Mouse (Mus musculus) midbrain, embryonic 14.5 days (tissue): ENCODE results near the gene Agtpbp1. TPM values are rescaled to one million over a fixed set of nuclear protein-coding genes. Genes with fewer than 3 reads are reported as not detected.

ENCODE experiments used
- ATAC-seq: fragments of 200-750 bp; cut with Nextera tagmentation; 2 replicates; pipeline ENCODE4 v1.8.0; 2017; ENCODE audit warnings: moderate number of reproducible peaks, moderate library complexity; ENCODE audit not compliant: low FRiP score, low TSS enrichment
- DNase-seq: peaks from one replicate; pipeline ENCODE4 v3.0.0-alpha.2; 2015
- H3K27ac ChIP-seq: fragments of 300-500 bp; sonication (generic); replicated peaks from 2 replicates; pipeline ENCODE4 v1.5.1; 2014; ENCODE audit warnings: mild to moderate bottlenecking, low read depth, low read length, moderate library complexity
- H3K27me3 ChIP-seq: fragments of 300-500 bp; sonication (generic); 2 replicates; pipeline ENCODE4 v1.6.1; 2014; ENCODE audit warnings: low read length, control low read depth, mixed read lengths; ENCODE audit not compliant: control insufficient read depth, insufficient read depth
- H3K36me3 ChIP-seq: fragments of 300-500 bp; sonication (generic); 2 replicates; pipeline ENCODE4 v1.6.1; 2014; ENCODE audit warnings: low read length, control low read depth; ENCODE audit not compliant: control insufficient read depth, insufficient read depth
- H3K4me1 ChIP-seq: fragments of 300-500 bp; sonication (generic); 2 replicates; pipeline ENCODE4 v1.6.1; 2014; ENCODE audit warnings: mild to moderate bottlenecking, antibody characterized with exemption, low read length, control low read depth; ENCODE audit not compliant: control insufficient read depth, insufficient read depth
- H3K4me2 ChIP-seq: fragments of 300-500 bp; sonication (generic); 2 replicates; pipeline ENCODE4 v1.6.1; 2014; ENCODE audit warnings: mild to moderate bottlenecking, low read length, moderate library complexity
- H3K4me3 ChIP-seq: fragments of 300-500 bp; sonication (generic); replicated peaks from 2 replicates; pipeline ENCODE4 v1.5.1; 2014; ENCODE audit warnings: low read depth, low read length
- H3K9ac ChIP-seq: fragments of 300-500 bp; sonication (generic); replicated peaks from 2 replicates; pipeline ENCODE4 v1.6.1; 2014; ENCODE audit warnings: mild to moderate bottlenecking, low read length, moderate library complexity
- H3K9me3 ChIP-seq: fragments of 300-500 bp; sonication (generic); 2 replicates; pipeline ENCODE4 v1.6.1; 2016; ENCODE audit warnings: low read length, control low read depth, mixed read lengths; ENCODE audit not compliant: control insufficient read depth
- WGBS: fragments of 180-500 bp; shearing (Covaris S2); extraction: QIAGEN DNeasy Blood & Tissue Kit; methylation state at CpG from one replicate; pipeline ENCODE4 v1.1.7; 2014; 5-methylcytosine and 5-hydroxymethylcytosine counted together
- polyA plus RNA-seq: library from polyadenylated mRNA; unstranded; fragments of >200 nt; fragmentation: Nextera tagmentation; extraction: Ambion mirVana; gene quantifications from 2 replicates; pipeline ENCODE4 v1.2.1, GENCODE M21; 2014

Gene Agtpbp1
- polyA plus RNA-seq, 1 experiment from 2014 or later = 82.6 TPM

DNA sequence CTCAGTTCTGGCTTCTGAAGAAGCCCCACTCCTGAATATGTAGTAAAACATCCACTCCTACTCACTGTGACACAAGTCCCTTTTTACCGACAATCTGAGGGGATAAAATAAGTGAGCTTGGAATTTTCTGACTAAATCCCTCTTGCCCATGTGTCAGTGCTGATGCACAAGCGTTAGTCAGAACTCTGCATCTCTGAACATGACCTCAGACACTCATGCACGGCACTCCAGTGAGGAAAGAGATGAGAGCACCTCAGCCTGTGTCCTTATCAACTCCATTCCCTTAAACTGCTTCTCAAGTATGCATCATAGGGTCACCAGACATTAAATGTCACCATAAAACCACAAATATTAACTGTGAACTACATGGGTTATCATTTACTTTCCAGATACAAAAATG lies 124.1 kb downstream of the Agtpbp1 start:
- no peak for ATAC-seq
- no peak overlapping the region for H3K4me3 ChIP-seq

DNA sequence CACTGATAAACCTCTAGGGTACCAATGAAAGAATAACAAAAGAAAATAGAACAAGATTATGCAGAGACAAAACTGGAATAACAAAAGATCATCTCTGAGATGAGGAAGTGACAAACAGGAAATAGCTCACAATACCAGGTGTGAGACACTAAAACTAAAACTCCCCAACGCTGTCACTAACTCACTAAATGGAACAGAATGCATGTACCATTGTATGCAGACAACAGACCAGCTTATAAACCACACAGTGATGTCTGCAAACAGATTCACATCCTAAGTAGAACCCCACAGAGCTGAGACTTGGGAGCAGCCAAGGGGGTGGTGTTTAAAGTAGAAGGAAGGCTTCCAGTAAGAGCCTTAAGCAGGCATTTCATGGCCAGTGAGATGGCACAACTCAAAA lies 128.8 kb downstream of the Agtpbp1 start:
- H3K4me3 ChIP-seq = no peak overlapping the region
- H3K9ac ChIP-seq = no peak overlapping the region
- WGBS = 90% methylated on average over 1 of the region's 1 CpGs
- no peaks in the 10 kb centered on the region for H3K27me3 ChIP-seq
- H3K27ac ChIP-seq = no peak overlapping the region
- H3K36me3 ChIP-seq = peaks cover 10% of the 10 kb centered on the region; the same call in 1 of the 2 replicates
- ATAC-seq (no peak), DNase-seq (no peak)
- H3K4me2 ChIP-seq = no peak overlapping the region
- H3K4me1 ChIP-seq = no peaks in the 10 kb centered on the region
- H3K9me3 ChIP-seq = no peaks in the 10 kb centered on the region

More for the DNA sequence above, 124.1 kb downstream of the Agtpbp1 start:
- Histone ChIP-seq H3K4me2 (no peak overlapping the region), H3K27ac (no peak overlapping the region), H3K9me3 (no peaks in the 10 kb centered on the region), H3K4me1 (no peaks in the 10 kb centered on the region), H3K36me3 (peaks cover 20% of the 10 kb centered on the region), H3K9ac (no peak overlapping the region), H3K27me3 (no peaks in the 10 kb centered on the region)
- DNase-seq = no peak
- 89% methylated on average over 3 of the region's 3 CpGs for WGBS

DNA sequence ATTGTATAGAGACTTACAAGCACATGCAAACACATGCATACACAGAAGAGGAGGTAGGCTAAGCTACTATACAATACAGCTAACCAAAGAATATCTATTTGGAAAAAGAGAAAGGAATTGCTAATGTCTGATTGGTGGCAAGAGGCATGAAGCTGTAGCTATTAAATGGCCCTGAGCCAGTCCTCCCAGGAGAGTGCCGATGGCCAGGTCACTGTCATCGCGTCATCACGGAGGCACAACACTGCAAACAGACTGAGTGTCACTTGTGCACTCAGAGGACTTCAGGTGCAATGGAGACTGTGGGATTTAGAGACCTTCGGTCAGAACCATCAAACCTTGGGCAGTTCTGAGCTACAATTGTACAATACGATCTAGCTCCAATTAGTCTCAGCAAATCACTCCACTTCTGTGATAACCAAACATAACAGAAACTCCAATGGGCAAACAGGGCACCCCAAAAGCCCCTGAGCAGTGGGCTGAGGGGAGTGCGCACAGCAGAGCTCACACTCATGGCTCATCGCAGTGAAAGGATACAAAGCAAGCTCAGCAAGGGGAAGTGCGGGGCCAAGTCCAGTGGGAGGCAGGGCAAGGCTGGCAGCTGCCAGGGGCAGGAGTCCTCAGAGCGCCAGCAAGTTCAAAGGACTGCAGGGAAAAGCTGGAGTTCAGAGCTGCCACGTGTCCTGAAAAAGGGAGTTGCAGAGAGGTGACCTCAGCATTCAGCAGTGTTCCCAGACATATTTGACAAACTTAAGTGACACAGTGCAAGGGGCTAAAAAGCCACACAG lies 130.8 kb downstream of the Agtpbp1 start:
- Histone ChIP-seq H3K36me3 (0 out of 2 replicates have a peak, but pooled peaks cover 13% of the 10 kb centered on the region), H3K27ac (no peak overlapping the region), H3K4me2 (no peak overlapping the region), H3K9ac (no peak overlapping the region), H3K27me3 (no peaks in the 10 kb centered on the region), H3K4me1 (no peaks in the 10 kb centered on the region), H3K4me3 (no peak overlapping the region), H3K9me3 (no peaks in the 10 kb centered on the region)
- DNase-seq = no peak
- WGBS = 85% methylated on average over 11 of the region's 11 CpGs
- ATAC-seq = no peak

DNA sequence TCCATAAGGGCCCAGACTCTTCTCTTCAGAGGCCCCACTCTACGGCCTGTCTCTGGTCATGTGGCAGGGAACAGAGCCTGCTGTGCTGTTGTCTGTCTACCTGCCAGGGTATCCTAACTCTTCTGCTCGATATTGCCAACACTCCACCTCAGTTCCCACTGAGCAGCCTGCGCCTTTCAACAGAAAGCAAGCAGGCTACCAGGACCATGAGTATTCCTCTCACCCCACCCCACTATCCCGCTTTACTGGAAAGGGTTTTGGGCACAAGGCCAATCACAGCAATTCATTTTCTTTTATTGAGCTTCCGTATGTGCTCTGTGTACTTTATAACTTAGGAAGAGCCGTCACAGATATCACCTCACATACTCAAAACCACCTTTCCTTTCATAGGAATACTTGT lies 131.4 kb downstream of the Agtpbp1 start:
- no peaks in the 10 kb centered on the region for H3K4me1 ChIP-seq
- H3K27me3 ChIP-seq = no peaks in the 10 kb centered on the region
- H3K4me3 ChIP-seq = no peak overlapping the region
- no peak overlapping the region for H3K27ac ChIP-seq
- no peak overlapping the region for H3K4me2 ChIP-seq
- DNase-seq = no peak
- H3K9ac ChIP-seq = no peak overlapping the region
- H3K9me3 ChIP-seq = no peaks in the 10 kb centered on the region
- 0 out of 2 replicates have a peak, but pooled peaks cover 16% of the 10 kb centered on the region for H3K36me3 ChIP-seq
- WGBS = 81% methylated on average over 6 of the region's 6 CpGs
- ATAC-seq = no peak

DNA sequence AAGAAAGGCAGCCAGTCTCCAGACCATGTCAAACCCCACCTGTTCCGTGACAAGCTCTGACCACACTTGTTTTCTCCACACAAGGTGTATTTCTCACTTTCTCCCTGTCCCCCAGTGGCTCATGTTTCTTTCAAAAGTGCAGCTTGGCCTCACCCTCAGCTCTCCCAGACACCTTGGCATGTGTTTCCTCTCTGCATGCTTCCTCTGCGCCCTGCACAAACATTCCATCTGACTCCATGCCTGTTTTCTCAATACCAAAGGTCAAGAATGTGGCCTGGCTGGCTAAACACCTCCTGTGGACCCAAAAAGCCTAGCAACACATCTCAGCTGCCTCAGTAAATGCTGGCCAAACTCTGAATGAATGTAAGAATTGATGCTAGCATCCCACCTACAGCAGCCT lies 132.0 kb downstream of the Agtpbp1 start:
- DNase-seq = no peak
- H3K4me3 ChIP-seq = no peak overlapping the region
- H3K36me3 ChIP-seq = 0 out of 2 replicates have a peak, but pooled peaks cover 13% of the 10 kb centered on the region
- H3K4me1 ChIP-seq = no peaks in the 10 kb centered on the region
- no peak overlapping the region for H3K27ac ChIP-seq
- H3K4me2 ChIP-seq = no peak overlapping the region
- no peak for ATAC-seq
- no peaks in the 10 kb centered on the region for H3K27me3 ChIP-seq
- no peaks in the 10 kb centered on the region for H3K9me3 ChIP-seq
- 79% methylated on average over 2 of the region's 2 CpGs for WGBS
- H3K9ac ChIP-seq = no peak overlapping the region

DNA sequence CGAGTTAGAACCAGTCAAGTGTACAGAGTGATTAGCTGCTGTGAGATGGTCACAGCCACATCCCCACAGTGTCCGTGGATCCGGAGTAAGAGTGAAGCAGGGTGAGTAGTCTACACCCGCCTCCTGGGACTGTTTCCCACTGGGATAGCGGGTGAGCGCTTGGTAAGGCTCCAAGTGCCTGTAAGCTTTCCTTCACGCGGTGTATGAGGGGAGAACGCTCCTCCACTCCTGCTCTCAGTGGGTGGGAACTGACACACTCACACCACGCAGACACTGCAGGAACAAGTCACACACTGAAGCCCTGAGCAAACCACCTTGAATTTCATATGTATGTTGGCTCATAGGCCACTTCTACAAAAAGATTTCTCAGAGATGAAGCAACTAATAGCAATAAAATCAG lies 134.2 kb downstream of the Agtpbp1 start:
- no peaks in the 10 kb centered on the region for H3K27me3 ChIP-seq
- H3K9me3 ChIP-seq = no peaks in the 10 kb centered on the region
- H3K4me1 ChIP-seq = no peaks in the 10 kb centered on the region
- 87% methylated on average over 10 of the region's 10 CpGs for WGBS
- no peak for DNase-seq
- no peak overlapping the region for H3K27ac ChIP-seq
- H3K4me2 ChIP-seq = no peak overlapping the region
- no peak overlapping the region for H3K4me3 ChIP-seq
- no peak for ATAC-seq
- H3K36me3 ChIP-seq = 0 out of 2 replicates have a peak, but pooled peaks cover 13% of the 10 kb centered on the region
- no peak overlapping the region for H3K9ac ChIP-seq

DNA sequence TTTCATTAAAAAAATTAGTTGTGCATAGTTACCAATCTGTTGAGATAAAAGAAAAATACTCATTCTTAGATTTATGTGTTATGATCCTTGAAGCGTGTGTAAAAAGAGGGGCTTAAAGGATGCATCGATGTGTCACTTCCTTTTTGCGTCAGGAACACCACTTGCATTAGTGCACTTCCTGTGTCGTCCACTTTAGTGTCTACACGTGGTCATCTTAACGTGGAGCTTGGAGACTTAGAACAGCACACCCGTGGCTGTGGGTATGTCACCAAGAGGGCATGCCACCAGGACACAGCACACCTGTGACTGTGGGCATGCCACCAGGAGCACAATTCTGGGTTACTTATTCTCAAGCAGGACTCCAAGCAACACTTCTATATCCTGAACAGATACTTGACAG lies 137.9 kb downstream of the Agtpbp1 start:
- no peak overlapping the region for H3K9ac ChIP-seq
- 92% methylated on average over 7 of the region's 7 CpGs for WGBS
- no peak for ATAC-seq
- H3K4me3 ChIP-seq = no peak overlapping the region
- no peaks in the 10 kb centered on the region for H3K9me3 ChIP-seq
- H3K4me2 ChIP-seq = no peak overlapping the region
- H3K27ac ChIP-seq = no peak overlapping the region
- H3K4me1 ChIP-seq = no peaks in the 10 kb centered on the region
- H3K27me3 ChIP-seq = no peaks in the 10 kb centered on the region
- 0 out of 2 replicates have a peak, but pooled peaks cover 15% of the 10 kb centered on the region for H3K36me3 ChIP-seq
- DNase-seq = no peak

DNA sequence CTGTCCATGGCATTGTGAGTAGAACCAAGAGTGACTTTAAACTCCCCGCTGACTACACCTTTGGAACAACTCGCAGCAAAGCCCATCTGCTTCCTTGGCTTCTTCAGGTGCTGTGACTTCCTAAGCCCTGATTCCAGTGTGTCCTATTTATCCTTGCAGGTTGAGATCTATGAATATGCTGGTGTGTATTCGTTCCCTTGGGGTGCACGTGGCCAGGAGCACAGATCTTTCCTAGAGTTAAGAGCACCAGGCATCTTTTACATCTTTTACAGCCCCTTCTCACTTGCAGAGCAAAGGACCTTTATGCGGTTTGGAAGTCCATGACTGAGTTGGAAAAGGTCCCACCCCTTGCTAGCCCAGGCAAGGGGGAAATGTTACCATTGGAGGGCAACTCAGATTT lies 139.8 kb downstream of the Agtpbp1 start:
- DNase-seq (no peak), ATAC-seq (no peak)
- Histone ChIP-seq H3K4me3 (no peak overlapping the region), H3K4me2 (no peak overlapping the region), H3K27me3 (no peaks in the 10 kb centered on the region), H3K4me1 (no peaks in the 10 kb centered on the region), H3K36me3 (0 out of 2 replicates have a peak, but pooled peaks cover 6% of the 10 kb centered on the region), H3K9me3 (no peaks in the 10 kb centered on the region), H3K27ac (no peak overlapping the region), H3K9ac (no peak overlapping the region)
- 97% methylated on average over 5 of the region's 5 CpGs for WGBS

DNA sequence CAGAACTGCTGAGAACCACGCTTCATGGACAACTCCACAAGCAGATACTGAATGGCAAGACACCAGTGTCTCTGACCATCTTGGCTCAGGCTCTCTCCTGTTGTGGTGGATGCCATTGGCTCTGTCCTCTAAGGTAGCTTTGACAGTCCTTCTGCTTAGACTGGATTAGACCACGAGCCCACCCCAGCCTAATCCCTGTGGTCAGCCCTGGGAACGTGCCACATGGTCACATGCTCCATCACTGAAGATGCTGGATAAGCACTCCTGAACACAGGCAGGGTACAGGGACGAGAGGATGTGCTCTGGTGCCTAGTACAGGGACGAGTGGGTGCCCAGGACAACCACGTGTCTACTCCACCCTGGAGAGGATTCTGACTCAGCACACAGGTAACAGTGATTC lies 140.7 kb downstream of the Agtpbp1 start:
- Histone ChIP-seq H3K27me3 (no peaks in the 10 kb centered on the region), H3K27ac (no peak overlapping the region), H3K9me3 (no peaks in the 10 kb centered on the region), H3K4me1 (no peaks in the 10 kb centered on the region), H3K9ac (no peak overlapping the region), H3K4me2 (no peak overlapping the region), H3K4me3 (no peak overlapping the region), H3K36me3 (0 out of 2 replicates have a peak, but pooled peaks cover 6% of the 10 kb centered on the region)
- ATAC-seq (no peak), DNase-seq (no peak)
- WGBS = 73% methylated on average over 6 of the region's 6 CpGs
